Mouse (Mus musculus): Measurements from ENCODE around the gene Ddx23. TPM values are rescaled to one million over a fixed set of nuclear protein-coding genes. Genes with fewer than 3 reads are reported as not detected.

The Ddx23 gene
- polyA plus RNA-seq, 1 experiment from 2014 or later: 27.5 TPM

GRCm38 (mm10) chr15:98636517-98636916 lies 26.2 kb downstream of the Ddx23 start:
- Histone ChIP-seq H3K4me2 (peak overlapping the region; percentile 86), H3K36me3 (peaks cover 24% of the 10 kb centered on the region), H3K4me3 (peak overlapping the region; percentile 76), H3K4me1 (replicated peaks) (peaks cover 57% of the 10 kb centered on the region), H3K9me3 (no peaks in the 10 kb centered on the region), H3K27me3 (0 out of 2 replicates have a peak, but pooled peaks cover 5% of the 10 kb centered on the region), H3K27ac (peak overlapping the region; percentile 99), H3K9ac (peak overlapping the region; percentile 95)
- 28% methylated on average over 5 of the region's 5 CpGs for WGBS
- no peak for ATAC-seq (ENCODE audit: low FRiP score)

- ATAC-seq (ENCODE audit: low FRiP score): no peak
- WGBS: under 1% methylated on average over 21 of the region's 21 CpGs
- peaks cover 15% of the 10 kb centered on the region; the same call in 1 of the 2 replicates for H3K27me3 ChIP-seq
- H3K36me3 ChIP-seq: peaks cover 13% of the 10 kb centered on the region
- H3K4me2 ChIP-seq: peak overlapping the region; percentile 86
- peak overlapping the region; percentile 99 for H3K27ac ChIP-seq
- H3K9ac ChIP-seq: peak overlapping the region; percentile 95
- H3K4me3 ChIP-seq: peak overlapping the region; percentile 76
- H3K4me1 ChIP-seq (replicated peaks): peaks cover 69% of the 10 kb centered on the region
- H3K9me3 ChIP-seq: no peaks in the 10 kb centered on the region
These were observed 27.3 kb downstream of the Ddx23 start for GRCm38 (mm10) chr15:98635291-98635841.

GRCm38 (mm10) chr15:98634541-98635081 lies 28.1 kb downstream of the Ddx23 start:
- H3K9ac ChIP-seq: peak overlapping the region; percentile 95
- H3K4me2 ChIP-seq: peak overlapping the region; percentile 86
- peak overlapping the region; percentile 99 for H3K27ac ChIP-seq
- peaks cover 22% of the 10 kb centered on the region; the same call in 1 of the 2 replicates for H3K27me3 ChIP-seq
- H3K9me3 ChIP-seq: no peaks in the 10 kb centered on the region
- peak; percentile 68 for ATAC-seq (ENCODE audit: low FRiP score)
- H3K4me1 ChIP-seq (replicated peaks): peaks cover 71% of the 10 kb centered on the region
- peak overlapping the region; percentile 76 for H3K4me3 ChIP-seq
- H3K36me3 ChIP-seq: peaks cover 5% of the 10 kb centered on the region
- WGBS: under 1% methylated on average over 48 of the region's 65 CpGs

- peak overlapping the region; percentile 76 for H3K4me3 ChIP-seq
- H3K4me2 ChIP-seq: peak overlapping the region; percentile 86
- peak overlapping the region; percentile 95 for H3K9ac ChIP-seq
- H3K4me1 ChIP-seq (replicated peaks): peaks cover 76% of the 10 kb centered on the region
- no peaks in the 10 kb centered on the region for H3K36me3 ChIP-seq
- H3K27me3 ChIP-seq: peaks cover 25% of the 10 kb centered on the region; the same call in 1 of the 2 replicates
- peak overlapping the region; percentile 99 for H3K27ac ChIP-seq
- no peaks in the 10 kb centered on the region for H3K9me3 ChIP-seq
- ATAC-seq (ENCODE audit: low FRiP score): peak; percentile 1; the same call in 1 of the 2 replicates
- WGBS: under 1% methylated on average over 23 of the region's 25 CpGs
These were observed 28.7 kb downstream of the Ddx23 start for GRCm38 (mm10) chr15:98633822-98634470.

- no peak for ATAC-seq (ENCODE audit: low FRiP score)
- Histone ChIP-seq H3K27ac (peak overlapping the region; percentile 99), H3K36me3 (no peaks in the 10 kb centered on the region), H3K9me3 (no peaks in the 10 kb centered on the region), H3K9ac (peak overlapping the region; percentile 95), H3K4me1 (replicated peaks) (peaks cover 86% of the 10 kb centered on the region), H3K27me3 (peaks cover 25% of the 10 kb centered on the region; the same call in 1 of the 2 replicates), H3K4me3 (peak overlapping the region; percentile 76), H3K4me2 (peak overlapping the region; percentile 86)
- 0% methylated on average over 4 of the region's 4 CpGs for WGBS
These were observed 29.8 kb downstream of the Ddx23 start for GRCm38 (mm10) chr15:98632921-98633320.

- WGBS: 0% methylated on average over 20 of the region's 25 CpGs
- peak overlapping the region; percentile 95 for H3K9ac ChIP-seq
- no peaks in the 10 kb centered on the region for H3K9me3 ChIP-seq
- H3K4me2 ChIP-seq: peak overlapping the region; percentile 86
- H3K27me3 ChIP-seq: peaks cover 25% of the 10 kb centered on the region; the same call in 1 of the 2 replicates
- H3K4me1 ChIP-seq (replicated peaks): peaks cover 79% of the 10 kb centered on the region
- ATAC-seq (ENCODE audit: low FRiP score): peak; percentile 27
- H3K4me3 ChIP-seq: peak overlapping the region; percentile 76
- H3K36me3 ChIP-seq: no peaks in the 10 kb centered on the region
- H3K27ac ChIP-seq: peak overlapping the region; percentile 99
These were observed 30.5 kb downstream of the Ddx23 start for GRCm38 (mm10) chr15:98632107-98632744.

GRCm38 (mm10) chr15:98631493-98631892 lies 31.2 kb downstream of the Ddx23 start:
- Histone ChIP-seq H3K4me2 (peak overlapping the region; percentile 86), H3K9ac (peak overlapping the region; percentile 95), H3K4me3 (peak overlapping the region; percentile 76), H3K36me3 (no peaks in the 10 kb centered on the region), H3K9me3 (no peaks in the 10 kb centered on the region), H3K4me1 (replicated peaks) (peaks cover 72% of the 10 kb centered on the region), H3K27me3 (peaks cover 25% of the 10 kb centered on the region; the same call in 1 of the 2 replicates), H3K27ac (peak overlapping the region; percentile 99)
- ATAC-seq (ENCODE audit: low FRiP score): peak; percentile 6
- 1% methylated on average over 18 of the region's 18 CpGs for WGBS

GRCm38 (mm10) chr15:98630540-98630939 lies 32.2 kb downstream of the Ddx23 start, which contains the start of gene Cacnb3:
Gene Cacnb3, plus strand, starts transcription at chr15:98630840.
- ATAC-seq (ENCODE audit: low FRiP score): no peak
- Histone ChIP-seq H3K9me3 (no peaks in the 10 kb centered on the region), H3K27ac (peak within 1 kb of the TSS; percentile 99), H3K9ac (peak within 1 kb of the TSS; percentile 95), H3K4me2 (peak within 1 kb of the TSS; percentile 86), H3K27me3 (peaks cover 25% of the 10 kb centered on the region; the same call in 1 of the 2 replicates), H3K36me3 (no peaks in the 10 kb centered on the region), H3K4me1 (replicated peaks) (peaks cover 62% of the 10 kb centered on the region), H3K4me3 (peak within 1 kb of the TSS; percentile 76)
- WGBS: 29% methylated on average over 4 of the region's 4 CpGs

GRCm38 (mm10) chr15:98629464-98629863 lies 33.2 kb downstream of the Ddx23 start:
- 60% methylated on average over 6 of the region's 6 CpGs for WGBS
- Histone ChIP-seq H3K4me3 (no peak overlapping the region), H3K27me3 (peaks cover 25% of the 10 kb centered on the region; the same call in 1 of the 2 replicates), H3K4me2 (no peak overlapping the region), H3K27ac (peak overlapping the region; percentile 36; the same call in 1 of the 2 replicates), H3K4me1 (replicated peaks) (peaks cover 57% of the 10 kb centered on the region), H3K9ac (no peak overlapping the region), H3K36me3 (no peaks in the 10 kb centered on the region), H3K9me3 (no peaks in the 10 kb centered on the region)
- ATAC-seq (ENCODE audit: low FRiP score): no peak

- H3K9me3 ChIP-seq: no peaks in the 10 kb centered on the region
- peak overlapping the region; percentile 47 for H3K4me2 ChIP-seq
- ATAC-seq (ENCODE audit: low FRiP score): no peak
- WGBS: 6% methylated on average over 20 of the region's 20 CpGs
- H3K4me3 ChIP-seq: peak overlapping the region; percentile 15
- H3K9ac ChIP-seq: peak overlapping the region; percentile 65
- peaks cover 25% of the 10 kb centered on the region for H3K27me3 ChIP-seq
- no peaks in the 10 kb centered on the region for H3K36me3 ChIP-seq
- peaks cover 51% of the 10 kb centered on the region for H3K4me1 ChIP-seq (replicated peaks)
- H3K27ac ChIP-seq: peak overlapping the region; percentile 78
These were observed 34.0 kb downstream of the Ddx23 start for GRCm38 (mm10) chr15:98628589-98629254.

- H3K4me3 ChIP-seq: no peak overlapping the region
These were observed 36.0 kb downstream of the Ddx23 start for GRCm38 (mm10) chr15:98626487-98627212.

More at GRCm38 (mm10) chr15:98626487-98627212, 36.0 kb downstream of the Ddx23 start:
- H3K36me3 ChIP-seq: no peaks in the 10 kb centered on the region
- no peak for ATAC-seq (ENCODE audit: low FRiP score)
- peaks cover 24% of the 10 kb centered on the region for H3K27me3 ChIP-seq
- no peak overlapping the region for H3K4me2 ChIP-seq
- H3K4me1 ChIP-seq (replicated peaks): peaks cover 37% of the 10 kb centered on the region
- no peak overlapping the region for H3K9ac ChIP-seq
- 77% methylated on average over 7 of the region's 7 CpGs for WGBS
- H3K9me3 ChIP-seq: no peaks in the 10 kb centered on the region
- no peak overlapping the region for H3K27ac ChIP-seq
